Mouse (Mus musculus) cortical plate, adult 2 months (tissue): Measurements from ENCODE around the gene Slc7a8. TPM values are rescaled to one million over a fixed set of nuclear protein-coding genes. Genes with fewer than 3 reads are reported as not detected.

Source experiments
- H3K27ac ChIP-seq: fragments of 200-500 bp; 2 replicates; pipeline ENCODE4 v1.5.1; 2012; ENCODE audit warnings: low read length, control low read depth, inconsistent platforms; ENCODE audit not compliant: insufficient read depth
- H3K4me1 ChIP-seq: fragments of 200-500 bp; 2 replicates; pipeline ENCODE4 v1.6.1; 2011; ENCODE audit warnings: low read length; ENCODE audit not compliant: control insufficient read depth, insufficient read depth
- H3K4me3 ChIP-seq: fragments of 200-500 bp; 2 replicates; pipeline ENCODE4 v1.5.1; 2011; ENCODE audit warnings: mild to moderate bottlenecking, low read length, control low read depth; ENCODE audit not compliant: insufficient read depth
- CTCF ChIP-seq: fragments of 200-500 bp; IDR thresholded peaks from 2 replicates; pipeline ENCODE4 v1.5.1; 2011; ENCODE audit warnings: mild to moderate bottlenecking, control low read depth, low read length; ENCODE audit not compliant: insufficient read depth; ENCODE audit errors: extremely low read depth
- POLR2A ChIP-seq: fragments of 200-500 bp; IDR thresholded peaks from 2 replicates; pipeline ENCODE4 v1.6.1; 2011; ENCODE audit warnings: mild to moderate bottlenecking, low read length, control low read depth; ENCODE audit not compliant: insufficient read depth; ENCODE audit errors: extremely low read depth
- polyA plus RNA-seq: library from polyadenylated mRNA; depleted of rRNA; stranded (reverse); fragments of >200 nt; gene quantifications from 2 replicates; pipeline ENCODE4 v1.2.3, GENCODE M21; 2012

The Slc7a8 gene
- polyA plus RNA-seq, 1 experiment, result 54.7 TPM

DNA sequence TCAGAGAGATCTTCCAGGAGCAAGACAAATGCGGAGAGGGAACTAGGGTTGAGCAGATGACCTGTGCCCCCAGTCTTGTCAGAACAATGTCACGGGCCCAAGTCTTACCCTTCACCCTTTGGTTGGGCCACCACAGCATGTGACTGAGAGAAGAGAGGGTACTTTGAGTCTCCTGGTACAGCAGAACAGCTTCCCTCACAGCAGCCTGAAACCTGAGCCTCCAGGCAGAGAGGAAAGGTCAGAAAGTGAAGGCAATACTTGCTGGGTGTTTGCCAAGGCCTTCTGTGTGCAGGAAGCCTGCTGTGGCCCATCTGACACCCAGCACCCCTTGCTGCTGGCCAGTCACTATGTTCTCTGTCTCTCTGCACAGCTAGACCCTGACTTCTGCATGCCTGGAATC, 39.4 kb downstream of the Slc7a8 start:
- no peak overlapping the region for H3K4me3 ChIP-seq
- no peak overlapping the region for H3K27ac ChIP-seq
- TF ChIP-seq POLR2A (no peak), CTCF (no peak)
- peaks cover 2% of the 10 kb centered on the region for H3K4me1 ChIP-seq

DNA sequence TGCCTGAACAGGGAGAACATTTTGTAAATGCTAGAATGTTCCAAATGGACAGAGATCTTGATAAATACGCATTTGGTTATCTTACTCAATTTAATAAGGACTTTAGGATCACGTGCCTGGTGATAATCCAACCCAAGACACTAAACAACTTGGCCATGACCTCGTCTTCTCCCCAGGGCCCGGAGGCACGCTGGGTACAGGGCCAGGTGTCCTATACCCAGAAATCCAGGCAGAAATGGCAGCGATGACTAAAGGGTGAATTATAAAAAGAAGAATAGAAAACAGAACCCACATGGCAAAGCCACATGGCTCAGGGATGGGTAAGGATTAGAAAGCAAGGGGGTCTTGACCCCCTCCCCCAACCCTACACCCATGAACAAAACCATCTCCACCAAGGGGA, 40.0 kb downstream of the Slc7a8 start:
- H3K4me1 ChIP-seq, result peaks cover 6% of the 10 kb centered on the region
- H3K4me3 ChIP-seq, result no peak overlapping the region
- no peak for TF ChIP-seq POLR2A
- no peak for TF ChIP-seq CTCF
- no peak overlapping the region for H3K27ac ChIP-seq

GRCm38 (mm10) chr14:54737634-54738033, 44.1 kb downstream of the Slc7a8 start:
- H3K27ac ChIP-seq, result peak overlapping the region; percentile 39; the same call in 1 of the 2 replicates
- no peak for TF ChIP-seq POLR2A
- TF ChIP-seq CTCF, result no peak
- peaks cover 6% of the 10 kb centered on the region for H3K4me1 ChIP-seq
- H3K4me3 ChIP-seq, result no peak overlapping the region

GRCm38 (mm10) chr14:54736555-54737552, 44.9 kb downstream of the Slc7a8 start:
- peaks cover 7% of the 10 kb centered on the region for H3K4me1 ChIP-seq

DNA sequence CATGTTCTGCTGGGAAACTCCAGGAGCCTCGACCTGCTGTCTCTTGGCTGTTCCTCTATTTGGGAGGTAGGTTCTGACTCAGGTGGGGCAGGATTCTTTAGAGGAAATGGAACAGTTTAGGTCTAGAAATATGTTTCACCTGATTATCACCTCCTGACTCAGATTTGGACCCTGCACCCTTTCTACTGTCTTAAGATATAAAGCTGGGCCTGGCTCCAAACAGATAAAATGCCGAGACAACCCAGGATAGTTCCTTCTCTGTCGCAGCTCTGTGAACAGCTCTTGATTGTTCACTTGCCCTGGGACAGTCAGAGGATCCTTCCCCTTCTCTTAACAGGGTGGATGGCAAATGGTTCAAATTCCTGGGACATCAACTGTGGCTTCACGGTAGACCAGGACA, 46.5 kb downstream of the Slc7a8 start:
- TF ChIP-seq CTCF, result no peak
- no peak for TF ChIP-seq POLR2A
- H3K4me1 ChIP-seq, result peaks cover 7% of the 10 kb centered on the region
- H3K4me3 ChIP-seq, result no peak overlapping the region
- H3K27ac ChIP-seq, result no peak overlapping the region

More at GRCm38 (mm10) chr14:54736555-54737552, 44.9 kb downstream of the Slc7a8 start:
- TF ChIP-seq CTCF (no peak), POLR2A (no peak)
- no peak overlapping the region for H3K4me3 ChIP-seq
- H3K27ac ChIP-seq, result peak overlapping the region; percentile 39

- TF ChIP-seq POLR2A, result no peak
- no peak for TF ChIP-seq CTCF
- no peak overlapping the region for H3K4me3 ChIP-seq
- H3K27ac ChIP-seq, result no peak overlapping the region
- peaks cover 9% of the 10 kb centered on the region for H3K4me1 ChIP-seq
Measured at GRCm38 (mm10) chr14:54734004-54734403, 47.7 kb downstream of the Slc7a8 start.

DNA sequence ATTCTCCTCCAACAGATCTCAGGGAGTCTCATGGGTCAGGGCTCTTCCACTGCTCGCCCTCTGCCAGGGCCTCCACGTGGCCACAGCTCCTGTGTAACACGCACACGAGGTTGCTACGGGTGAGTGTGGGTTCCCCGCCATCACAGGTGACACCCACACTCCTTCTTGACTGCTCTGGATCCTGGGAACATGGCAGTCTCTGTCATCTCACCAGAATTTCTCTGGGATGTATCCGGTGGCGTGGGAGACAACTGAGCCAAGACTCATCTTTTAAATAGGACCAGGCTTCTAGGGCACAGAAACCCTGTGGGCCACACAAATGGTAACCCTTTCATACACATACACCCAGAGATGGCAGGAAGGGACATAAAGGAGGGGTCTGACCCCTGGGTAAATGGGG, 49.5 kb downstream of the Slc7a8 start:
- no peak for TF ChIP-seq POLR2A
- TF ChIP-seq CTCF, result no peak
- H3K27ac ChIP-seq, result 0 out of 2 replicates have a peak overlapping the region, but pooled peaks have one; percentile 28
- no peak overlapping the region for H3K4me3 ChIP-seq
- H3K4me1 ChIP-seq, result peaks cover 5% of the 10 kb centered on the region

DNA sequence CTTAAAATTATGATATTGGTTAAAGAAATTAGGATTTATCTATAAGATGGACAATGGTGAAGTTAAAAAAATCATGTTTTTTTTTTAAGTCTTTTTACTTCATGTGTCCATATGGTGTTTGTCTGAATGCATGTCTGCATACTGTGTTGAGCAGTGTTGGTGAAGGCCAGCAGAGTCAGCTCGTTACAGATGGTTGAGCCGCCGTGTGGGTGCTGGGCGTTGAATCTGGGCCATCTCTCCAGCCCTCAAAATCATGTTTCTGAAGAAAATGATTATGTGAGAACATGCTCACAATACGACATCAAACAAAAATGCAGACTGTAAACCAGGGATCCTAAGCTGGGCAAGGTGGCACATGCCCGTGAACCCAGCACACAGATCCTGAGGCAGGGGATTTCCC, 51.4 kb downstream of the Slc7a8 start:
- Histone ChIP-seq H3K27ac (no peak overlapping the region), H3K4me3 (no peak overlapping the region), H3K4me1 (peaks cover 4% of the 10 kb centered on the region; the same call in 1 of the 2 replicates)
- TF ChIP-seq CTCF, result no peak
- TF ChIP-seq POLR2A, result no peak

- peak overlapping the region; percentile 45 for H3K27ac ChIP-seq
- TF ChIP-seq POLR2A (no peak), CTCF (no peak)
Measured at GRCm38 (mm10) chr14:54728823-54729653, 52.7 kb downstream of the Slc7a8 start.

More at GRCm38 (mm10) chr14:54728823-54729653, 52.7 kb downstream of the Slc7a8 start:
- Histone ChIP-seq H3K4me3 (no peak overlapping the region), H3K4me1 (peaks cover 4% of the 10 kb centered on the region; the same call in 1 of the 2 replicates)
